Mouse (Mus musculus): ENCODE measurements around the gene Hs1bp3. TPM values are rescaled to one million over a fixed set of nuclear protein-coding genes. Genes with fewer than 3 reads are reported as not detected.

The Hs1bp3 gene
- polyA plus RNA-seq, 1 experiment from 2014 or later, result 21.4 TPM

DNA sequence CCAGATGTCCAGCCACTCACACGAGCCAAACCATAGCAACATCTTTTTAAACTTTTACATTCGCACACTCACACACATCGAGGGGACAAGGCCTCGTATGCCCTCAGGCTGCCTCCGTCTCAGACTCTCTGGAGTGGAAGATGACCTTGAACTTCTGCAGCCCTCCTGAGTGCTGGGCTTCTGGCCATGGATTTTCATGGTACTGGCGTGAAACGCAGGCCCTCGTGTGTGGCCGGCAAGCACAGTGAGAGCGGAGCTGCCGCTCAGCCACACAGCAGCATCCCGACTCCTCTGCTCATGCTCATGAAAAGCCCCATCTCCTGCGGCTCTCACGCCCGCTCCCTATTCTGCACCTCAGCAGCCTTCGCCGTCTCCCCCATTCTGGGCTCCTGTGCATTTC is 2.2 kb upstream of the Hs1bp3 start:
- H3K9ac ChIP-seq, result no peak overlapping the region
- no peak overlapping the region for H3K4me3 ChIP-seq (replicated peaks)
- H3K27me3 ChIP-seq (replicated peaks), result peaks cover 16% of the 10 kb centered on the region
- 51% methylated on average over 17 of the region's 17 CpGs for WGBS
- no peak overlapping the region for H3K27ac ChIP-seq
- peaks cover 16% of the 10 kb centered on the region; the same call in 1 of the 2 replicates for H3K4me1 ChIP-seq (replicated peaks)
- ATAC-seq, result no peak
- no peak overlapping the region for H3K4me2 ChIP-seq (replicated peaks)
- H3K36me3 ChIP-seq, result no peaks in the 10 kb centered on the region
- no peaks in the 10 kb centered on the region for H3K9me3 ChIP-seq

GRCm38 (mm10) chr12:8312266-8312665 is 966 bp upstream of the Hs1bp3 start:
- Histone ChIP-seq H3K9ac (no peak overlapping the region), H3K4me3 (replicated peaks) (no peak overlapping the region), H3K9me3 (no peaks in the 10 kb centered on the region), H3K27ac (no peak overlapping the region), H3K36me3 (no peaks in the 10 kb centered on the region), H3K4me2 (replicated peaks) (no peak overlapping the region), H3K27me3 (replicated peaks) (peaks cover 11% of the 10 kb centered on the region), H3K4me1 (replicated peaks) (peaks cover 13% of the 10 kb centered on the region; the same call in 1 of the 2 replicates)
- 83% methylated on average over 4 of the region's 4 CpGs for WGBS
- ATAC-seq, result no peak

DNA sequence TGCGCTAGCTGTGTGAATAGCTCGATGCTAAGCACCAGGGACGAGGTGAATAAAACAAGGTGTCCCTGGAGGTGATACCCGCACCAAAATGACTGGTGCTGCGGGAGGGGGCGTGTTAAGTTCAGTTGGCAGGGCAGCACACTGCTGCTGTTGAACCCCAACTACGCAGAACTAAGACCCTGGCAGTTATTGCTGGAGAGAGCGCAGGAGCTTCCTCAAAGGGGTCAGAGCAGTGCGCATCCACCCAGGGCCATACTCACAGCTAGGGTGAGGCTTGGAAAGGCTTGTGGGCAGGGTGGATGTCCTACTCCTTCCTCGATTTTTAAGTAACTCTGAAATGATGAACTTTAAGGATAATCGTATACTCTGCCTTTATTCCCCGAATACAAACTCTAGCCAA is 541 bp downstream of the Hs1bp3 start:
- Histone ChIP-seq H3K27me3 (replicated peaks) (peaks cover 8% of the 10 kb centered on the region), H3K4me1 (replicated peaks) (peaks cover 13% of the 10 kb centered on the region; the same call in 1 of the 2 replicates), H3K4me2 (replicated peaks) (peak overlapping the region; percentile 85), H3K27ac (no peak overlapping the region), H3K4me3 (replicated peaks) (peak overlapping the region; percentile 64), H3K36me3 (0 out of 2 replicates have a peak, but pooled peaks cover 5% of the 10 kb centered on the region), H3K9me3 (no peaks in the 10 kb centered on the region), H3K9ac (peak overlapping the region; percentile 69)
- WGBS, result 16% methylated on average over 12 of the region's 12 CpGs
- ATAC-seq, result peak; percentile 27

DNA sequence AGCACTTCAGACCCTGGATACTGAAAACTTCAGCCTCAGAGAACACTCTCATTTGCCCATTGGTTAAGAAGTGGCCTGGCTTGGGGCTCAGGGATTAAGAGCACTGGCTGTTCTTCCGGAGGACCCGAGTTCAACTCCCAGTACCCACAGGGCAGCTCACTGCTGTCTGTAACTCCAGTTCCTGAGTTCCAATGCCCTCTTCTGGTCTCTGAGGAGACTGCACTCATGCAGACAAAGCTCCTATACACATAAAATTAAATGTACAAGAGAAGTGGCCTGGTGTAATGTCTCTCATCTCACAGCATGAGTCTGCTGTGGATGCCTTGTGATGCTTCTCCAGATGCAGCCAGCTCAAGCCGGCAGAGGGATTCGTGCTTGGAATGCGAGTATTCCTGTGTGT is 3.3 kb downstream of the Hs1bp3 start:
- 0 out of 2 replicates have a peak, but pooled peaks cover 11% of the 10 kb centered on the region for H3K36me3 ChIP-seq
- H3K9ac ChIP-seq, result no peak overlapping the region
- H3K27me3 ChIP-seq (replicated peaks), result no peaks in the 10 kb centered on the region
- 89% methylated on average over 5 of the region's 5 CpGs for WGBS
- H3K4me2 ChIP-seq (replicated peaks), result no peak overlapping the region
- no peaks in the 10 kb centered on the region for H3K9me3 ChIP-seq
- H3K27ac ChIP-seq, result no peak overlapping the region
- no peak overlapping the region for H3K4me3 ChIP-seq (replicated peaks)
- peaks cover 13% of the 10 kb centered on the region; the same call in 1 of the 2 replicates for H3K4me1 ChIP-seq (replicated peaks)
- ATAC-seq, result no peak

- H3K4me1 ChIP-seq (replicated peaks), result 0 out of 2 replicates have a peak, but pooled peaks cover 4% of the 10 kb centered on the region
- ATAC-seq, result peak; percentile 66
- no peaks in the 10 kb centered on the region for H3K27me3 ChIP-seq (replicated peaks)
- peaks cover 18% of the 10 kb centered on the region; the same call in 1 of the 2 replicates for H3K36me3 ChIP-seq
- H3K4me2 ChIP-seq (replicated peaks), result no peak overlapping the region
- H3K9ac ChIP-seq, result no peak overlapping the region
- no peak overlapping the region for H3K27ac ChIP-seq
- H3K4me3 ChIP-seq (replicated peaks), result no peak overlapping the region
- no peaks in the 10 kb centered on the region for H3K9me3 ChIP-seq
- 35% methylated on average over 5 of the region's 5 CpGs for WGBS
Measured at GRCm38 (mm10) chr12:8320084-8320713, 7.0 kb downstream of the Hs1bp3 start.

- no peak overlapping the region for H3K4me3 ChIP-seq (replicated peaks)
- no peaks in the 10 kb centered on the region for H3K9me3 ChIP-seq
- no peaks in the 10 kb centered on the region for H3K27me3 ChIP-seq (replicated peaks)
- H3K4me1 ChIP-seq (replicated peaks), result no peaks in the 10 kb centered on the region
- 87% methylated on average over 10 of the region's 10 CpGs for WGBS
- H3K36me3 ChIP-seq, result peaks cover 18% of the 10 kb centered on the region; the same call in 1 of the 2 replicates
- no peak for ATAC-seq
- H3K9ac ChIP-seq, result no peak overlapping the region
- H3K27ac ChIP-seq, result no peak overlapping the region
- no peak overlapping the region for H3K4me2 ChIP-seq (replicated peaks)
Measured at GRCm38 (mm10) chr12:8321506-8321905, 8.3 kb downstream of the Hs1bp3 start.

- Histone ChIP-seq H3K9me3 (no peaks in the 10 kb centered on the region), H3K27ac (no peak overlapping the region), H3K9ac (no peak overlapping the region), H3K36me3 (peaks cover 13% of the 10 kb centered on the region; the same call in 1 of the 2 replicates), H3K4me1 (replicated peaks) (0 out of 2 replicates have a peak, but pooled peaks cover 3% of the 10 kb centered on the region), H3K4me3 (replicated peaks) (no peak overlapping the region), H3K4me2 (replicated peaks) (no peak overlapping the region), H3K27me3 (replicated peaks) (no peaks in the 10 kb centered on the region)
- 88% methylated on average over 10 of the region's 10 CpGs for WGBS
- no peak for ATAC-seq
Measured at GRCm38 (mm10) chr12:8324086-8324485, 10.9 kb downstream of the Hs1bp3 start.

DNA sequence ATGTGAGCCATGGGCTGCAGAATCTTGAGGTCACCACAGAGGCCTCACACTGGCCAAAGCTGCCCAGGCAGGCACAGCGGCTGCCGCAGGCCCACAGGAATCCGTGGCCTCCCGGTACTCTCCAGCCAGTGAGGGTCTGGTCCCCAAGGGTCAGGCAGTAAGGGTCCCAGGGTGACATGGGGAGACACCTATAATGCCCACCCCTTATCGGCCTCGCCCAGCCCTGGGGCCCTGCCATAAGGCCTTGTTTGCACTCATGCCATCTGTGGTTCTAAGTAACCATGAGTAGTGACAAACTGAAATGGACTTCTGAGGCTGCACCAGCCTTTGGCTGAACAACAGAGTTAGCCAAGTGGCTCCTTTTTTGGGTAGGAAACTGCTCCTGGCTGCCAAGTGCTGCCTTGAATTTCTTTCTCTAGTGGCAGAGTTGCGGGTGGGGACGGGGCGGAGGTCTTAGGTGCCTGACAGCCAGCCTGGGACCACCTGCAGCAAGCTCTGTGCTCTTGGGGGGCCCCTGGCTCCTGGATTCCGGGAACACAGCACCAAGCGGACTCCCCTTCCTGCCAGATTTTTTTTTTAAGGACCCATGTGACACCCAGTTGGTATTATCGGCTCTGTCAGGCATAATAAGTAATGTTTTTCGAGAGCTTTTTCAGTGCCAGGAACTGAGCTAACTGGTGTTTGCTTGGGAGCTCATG is 12.2 kb downstream of the Hs1bp3 start:
- Histone ChIP-seq H3K36me3 (peaks cover 16% of the 10 kb centered on the region), H3K27ac (no peak overlapping the region), H3K9me3 (no peaks in the 10 kb centered on the region), H3K4me1 (replicated peaks) (0 out of 2 replicates have a peak, but pooled peaks cover 3% of the 10 kb centered on the region), H3K4me2 (replicated peaks) (no peak overlapping the region), H3K27me3 (replicated peaks) (no peaks in the 10 kb centered on the region), H3K9ac (no peak overlapping the region), H3K4me3 (replicated peaks) (no peak overlapping the region)
- WGBS, result 92% methylated on average over 13 of the region's 13 CpGs
- ATAC-seq, result no peak

DNA sequence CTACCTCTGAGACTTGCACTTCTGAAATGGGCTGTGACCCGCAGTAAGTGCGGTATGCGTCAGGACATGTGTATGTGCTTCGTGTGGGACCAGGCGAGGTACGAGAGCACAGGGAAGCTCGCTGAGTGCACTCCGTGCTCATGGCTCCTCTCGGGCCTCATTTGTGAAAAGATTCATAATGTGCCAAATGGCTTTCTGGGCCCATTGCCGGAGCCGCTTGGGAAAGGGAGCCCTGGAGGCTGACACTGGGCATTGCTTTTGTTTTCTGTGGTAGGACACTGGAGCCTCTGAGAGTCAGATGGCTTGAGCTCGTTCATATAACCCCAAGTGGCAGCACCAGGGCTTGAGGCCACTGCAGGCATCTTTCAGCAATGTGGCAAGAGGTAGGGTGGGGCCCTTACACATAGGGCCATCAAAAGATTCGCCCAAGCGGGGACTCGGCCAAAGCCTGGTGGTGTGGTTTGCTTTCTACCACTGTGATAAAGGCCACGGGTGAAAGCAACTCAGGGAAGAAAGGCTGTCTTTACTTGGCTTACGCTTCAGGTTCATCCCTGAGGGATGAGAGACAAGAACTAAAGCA is 12.8 kb downstream of the Hs1bp3 start:
- 0 out of 2 replicates have a peak, but pooled peaks cover 4% of the 10 kb centered on the region for H3K4me1 ChIP-seq (replicated peaks)
- no peak for ATAC-seq
- peaks cover 15% of the 10 kb centered on the region for H3K36me3 ChIP-seq
- H3K27me3 ChIP-seq (replicated peaks), result no peaks in the 10 kb centered on the region
- no peak overlapping the region for H3K27ac ChIP-seq
- H3K4me2 ChIP-seq (replicated peaks), result no peak overlapping the region
- no peaks in the 10 kb centered on the region for H3K9me3 ChIP-seq
- no peak overlapping the region for H3K4me3 ChIP-seq (replicated peaks)
- 93% methylated on average over 17 of the region's 17 CpGs for WGBS
- no peak overlapping the region for H3K9ac ChIP-seq

GRCm38 (mm10) chr12:8326825-8327674 is 13.8 kb downstream of the Hs1bp3 start:
- Histone ChIP-seq H3K9me3 (no peaks in the 10 kb centered on the region), H3K9ac (no peak overlapping the region), H3K27me3 (replicated peaks) (no peaks in the 10 kb centered on the region), H3K4me2 (replicated peaks) (no peak overlapping the region), H3K4me1 (replicated peaks) (peaks cover 15% of the 10 kb centered on the region), H3K36me3 (peaks cover 10% of the 10 kb centered on the region), H3K27ac (no peak overlapping the region), H3K4me3 (replicated peaks) (no peak overlapping the region)
- ATAC-seq, result peak; percentile 88
- WGBS, result 37% methylated on average over 17 of the region's 17 CpGs

DNA sequence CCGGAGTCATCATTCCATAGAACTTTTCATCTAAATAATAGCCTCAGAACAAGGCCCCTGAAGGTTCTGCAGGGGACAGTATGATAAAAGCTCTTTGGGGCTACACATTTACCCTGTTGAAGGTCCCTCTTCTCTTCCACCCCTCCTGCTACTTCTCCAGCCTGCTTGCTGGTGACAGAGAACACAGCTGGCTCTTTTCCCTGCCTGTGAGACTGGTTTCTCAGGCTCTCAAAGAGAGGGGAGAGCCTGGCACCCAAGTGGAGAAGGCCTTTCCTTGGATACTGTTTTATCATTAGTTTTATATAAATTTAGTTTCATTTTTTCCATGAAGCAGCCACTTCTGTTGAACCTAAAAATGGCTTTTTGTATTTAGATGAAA is 14.4 kb downstream of the Hs1bp3 start:
- ATAC-seq, result no peak
- peaks cover 18% of the 10 kb centered on the region for H3K4me1 ChIP-seq (replicated peaks)
- WGBS, result 77% methylated on average over 1 of the region's 1 CpGs
- no peaks in the 10 kb centered on the region for H3K27me3 ChIP-seq (replicated peaks)
- no peaks in the 10 kb centered on the region for H3K9me3 ChIP-seq
- H3K27ac ChIP-seq, result no peak overlapping the region
- H3K4me3 ChIP-seq (replicated peaks), result no peak overlapping the region
- no peak overlapping the region for H3K4me2 ChIP-seq (replicated peaks)
- H3K9ac ChIP-seq, result no peak overlapping the region
- H3K36me3 ChIP-seq, result peaks cover 4% of the 10 kb centered on the region

- 91% methylated on average over 7 of the region's 7 CpGs for WGBS
- H3K27ac ChIP-seq, result no peak overlapping the region
- H3K9me3 ChIP-seq, result no peaks in the 10 kb centered on the region
- H3K4me1 ChIP-seq (replicated peaks), result peaks cover 18% of the 10 kb centered on the region
- no peak overlapping the region for H3K9ac ChIP-seq
- H3K4me3 ChIP-seq (replicated peaks), result no peak overlapping the region
- no peak for ATAC-seq
- H3K27me3 ChIP-seq (replicated peaks), result no peaks in the 10 kb centered on the region
- peaks cover 3% of the 10 kb centered on the region; the same call in 1 of the 2 replicates for H3K36me3 ChIP-seq
- no peak overlapping the region for H3K4me2 ChIP-seq (replicated peaks)
Measured at GRCm38 (mm10) chr12:8329236-8329635, 16.0 kb downstream of the Hs1bp3 start.
